Mouse (Mus musculus) layer of hippocampus, postnatal 25 days (tissue): ENCODE data around the gene Pou2af1. TPM values are rescaled to one million over a fixed set of nuclear protein-coding genes. Genes with fewer than 3 reads are reported as not detected.

Experiments
- DNase-seq, 2 experiments: peaks; one replicate each; pipeline ENCODE4 v3.0.0; 2022; ENCODE audit warnings: mixed read lengths in 2 of 2, low spot score in 1 of 2; ENCODE audit errors: extremely low spot score in 1 of 2
- total RNA-seq, 2 experiments: library from RNA; stranded (reverse); gene quantifications; 2 replicates each; pipeline ENCODE4 v1.2.3; 2021

The Pou2af1 gene
- total RNA-seq, 2 experiments from 2014 or later = 0.10 TPM; not detected in 1

GRCm38 (mm10) chr9:51215949-51216348 is 2.4 kb downstream of the Pou2af1 start:
- DNase-seq = no peak

- DNase-seq = no peak
These were observed 12.2 kb downstream of the Pou2af1 start for GRCm38 (mm10) chr9:51225636-51226166.

GRCm38 (mm10) chr9:51230701-51231389 is 17.3 kb downstream of the Pou2af1 start:
- no peak for DNase-seq

GRCm38 (mm10) chr9:51232163-51232562 is 18.7 kb downstream of the Pou2af1 start:
- DNase-seq = no peak

GRCm38 (mm10) chr9:51238741-51239385 is 25.4 kb downstream of the Pou2af1 start:
- peak; percentile 16 to 31 for DNase-seq

- DNase-seq = no peak
These were observed 43.4 kb downstream of the Pou2af1 start for GRCm38 (mm10) chr9:51256780-51257502.

GRCm38 (mm10) chr9:51258426-51258825 is 44.9 kb downstream of the Pou2af1 start:
- no peak for DNase-seq

- DNase-seq = no peak
These were observed 55.3 kb downstream of the Pou2af1 start for GRCm38 (mm10) chr9:51268852-51269251.

- DNase-seq = no peak
These were observed 57.6 kb downstream of the Pou2af1 start for GRCm38 (mm10) chr9:51271073-51271472.

- no peak for DNase-seq
These were observed 58.6 kb downstream of the Pou2af1 start for GRCm38 (mm10) chr9:51272102-51272501.

- DNase-seq = no peak
These were observed 60.2 kb downstream of the Pou2af1 start for GRCm38 (mm10) chr9:51273581-51274154.

GRCm38 (mm10) chr9:51274678-51275077 is 61.2 kb downstream of the Pou2af1 start:
- no peak for DNase-seq

GRCm38 (mm10) chr9:51277834-51278498 is 64.5 kb downstream of the Pou2af1 start:
- no peak for DNase-seq

- DNase-seq = peak; percentile 42 to 50
These were observed 65.2 kb downstream of the Pou2af1 start, which contains the start of gene Colca2 for GRCm38 (mm10) chr9:51278500-51279381. Gene Colca2 (minus strand): TSS chr9:51278569.

GRCm38 (mm10) chr9:51286079-51286478 is 72.6 kb downstream of the Pou2af1 start:
- DNase-seq = no peak
